Mouse (Mus musculus): ENCODE measurements around the gene Fras1. TPM values are rescaled to one million over a fixed set of nuclear protein-coding genes. Genes with fewer than 3 reads are reported as not detected.

Gene Fras1
- total RNA-seq, 2 experiments from 2014 or later, result 1.8 to 2.5 TPM

GRCm38 (mm10) chr5:96466461-96466860, 92.7 kb downstream of the Fras1 start:
- Histone ChIP-seq H3K4me3 (no peak overlapping the region), H3K27ac (no peak overlapping the region)
- intact Hi-C loops (cut with DNase I), result no loop called here
- DNase-seq, result no peak
- TF ChIP-seq CTCF (IDR thresholded peaks at IDR 0.05), result no peak

DNA sequence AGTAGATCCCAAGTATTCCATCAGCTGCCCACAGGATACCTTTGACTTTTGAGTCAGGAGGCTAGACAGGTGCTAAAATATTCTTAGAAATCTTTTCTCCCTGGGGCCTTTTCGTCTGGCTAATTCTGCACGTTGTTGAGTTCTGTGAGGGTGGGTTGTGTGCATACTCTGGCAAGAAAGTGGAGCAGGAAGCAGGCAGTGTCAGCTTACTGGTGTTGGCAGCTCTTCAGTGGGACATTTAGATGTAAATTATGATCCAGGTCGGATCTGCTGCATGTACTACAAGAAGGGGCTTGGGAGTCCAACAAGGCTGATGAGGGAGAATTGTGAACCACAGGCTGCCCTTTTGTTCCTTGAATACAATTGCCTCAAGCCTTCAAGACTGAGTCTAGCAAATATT, 98.2 kb downstream of the Fras1 start:
- no peak for TF ChIP-seq CTCF (IDR thresholded peaks at IDR 0.05)
- Histone ChIP-seq H3K27ac (no peak overlapping the region), H3K4me3 (no peak overlapping the region)
- DNase-seq, result no peak
- intact Hi-C loops (cut with DNase I), result no loop called here

- H3K27ac ChIP-seq, result no peak overlapping the region
- no peak overlapping the region for H3K4me3 ChIP-seq
- TF ChIP-seq CTCF (IDR thresholded peaks at IDR 0.05), result no peak
- intact Hi-C loops (cut with DNase I), result no loop called here
- DNase-seq, result no peak
These were observed 101.7 kb downstream of the Fras1 start for GRCm38 (mm10) chr5:96475488-96475887.

DNA sequence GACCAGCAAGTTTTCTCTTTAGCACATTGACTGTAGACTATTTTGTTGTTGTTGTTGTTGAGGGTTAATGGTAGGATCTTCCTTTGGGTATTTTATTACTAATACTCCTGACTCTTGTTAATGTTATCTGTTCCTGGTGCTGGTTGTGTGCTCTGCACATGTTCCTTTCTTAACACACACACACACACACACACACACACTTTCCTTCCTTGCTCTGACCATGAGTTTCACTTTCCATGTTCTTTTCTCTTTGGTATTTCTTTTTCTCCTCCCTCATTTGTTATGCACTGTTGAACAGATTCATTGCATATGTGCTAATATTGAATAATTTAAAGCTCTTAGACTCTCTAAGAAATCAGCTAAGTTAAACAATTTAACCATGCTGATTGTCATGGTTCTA, 105.2 kb downstream of the Fras1 start:
- no peak for TF ChIP-seq CTCF (IDR thresholded peaks at IDR 0.05)

GRCm38 (mm10) chr5:96481159-96481558, 107.4 kb downstream of the Fras1 start:
- TF ChIP-seq CTCF (IDR thresholded peaks at IDR 0.05), result no peak
- intact Hi-C loops (cut with DNase I), result no loop called here
- DNase-seq, result no peak
- no peak overlapping the region for H3K27ac ChIP-seq
- H3K4me3 ChIP-seq, result no peak overlapping the region

More for the DNA sequence above, 105.2 kb downstream of the Fras1 start:
- DNase-seq, result no peak
- H3K27ac ChIP-seq, result no peak overlapping the region
- no peak overlapping the region for H3K4me3 ChIP-seq
- intact Hi-C loops (cut with DNase I), result no loop called here

- H3K27ac ChIP-seq, result no peak overlapping the region
- TF ChIP-seq CTCF (IDR thresholded peaks at IDR 0.05), result no peak
- DNase-seq, result no peak
- H3K4me3 ChIP-seq, result no peak overlapping the region
- intact Hi-C loops (cut with DNase I), result no loop called here
These were observed 108.3 kb downstream of the Fras1 start for GRCm38 (mm10) chr5:96482054-96482453.

DNA sequence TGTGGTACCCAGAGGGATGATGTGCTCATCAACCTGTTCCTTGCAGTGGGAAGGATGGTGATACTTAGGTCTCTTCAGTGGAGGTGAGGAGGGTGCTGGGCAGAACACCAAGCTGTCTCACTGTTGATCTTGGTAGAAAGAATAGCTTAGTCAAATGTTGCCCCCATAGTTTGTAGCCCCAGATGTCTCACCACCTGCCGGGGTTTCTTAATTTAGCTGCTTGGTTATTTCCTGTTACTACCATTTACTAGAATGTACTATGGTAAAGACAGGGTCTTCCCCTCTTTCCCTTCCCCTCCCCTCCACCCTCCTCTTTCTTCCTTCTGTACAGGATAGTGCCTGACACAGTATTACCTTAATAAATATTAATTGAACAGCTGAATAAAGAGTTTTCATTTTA, 118.7 kb downstream of the Fras1 start:
- intact Hi-C loops (cut with DNase I), result no loop called here
- no peak overlapping the region for H3K27ac ChIP-seq
- no peak overlapping the region for H3K4me3 ChIP-seq
- no peak for TF ChIP-seq CTCF (IDR thresholded peaks at IDR 0.05)
- DNase-seq, result no peak

DNA sequence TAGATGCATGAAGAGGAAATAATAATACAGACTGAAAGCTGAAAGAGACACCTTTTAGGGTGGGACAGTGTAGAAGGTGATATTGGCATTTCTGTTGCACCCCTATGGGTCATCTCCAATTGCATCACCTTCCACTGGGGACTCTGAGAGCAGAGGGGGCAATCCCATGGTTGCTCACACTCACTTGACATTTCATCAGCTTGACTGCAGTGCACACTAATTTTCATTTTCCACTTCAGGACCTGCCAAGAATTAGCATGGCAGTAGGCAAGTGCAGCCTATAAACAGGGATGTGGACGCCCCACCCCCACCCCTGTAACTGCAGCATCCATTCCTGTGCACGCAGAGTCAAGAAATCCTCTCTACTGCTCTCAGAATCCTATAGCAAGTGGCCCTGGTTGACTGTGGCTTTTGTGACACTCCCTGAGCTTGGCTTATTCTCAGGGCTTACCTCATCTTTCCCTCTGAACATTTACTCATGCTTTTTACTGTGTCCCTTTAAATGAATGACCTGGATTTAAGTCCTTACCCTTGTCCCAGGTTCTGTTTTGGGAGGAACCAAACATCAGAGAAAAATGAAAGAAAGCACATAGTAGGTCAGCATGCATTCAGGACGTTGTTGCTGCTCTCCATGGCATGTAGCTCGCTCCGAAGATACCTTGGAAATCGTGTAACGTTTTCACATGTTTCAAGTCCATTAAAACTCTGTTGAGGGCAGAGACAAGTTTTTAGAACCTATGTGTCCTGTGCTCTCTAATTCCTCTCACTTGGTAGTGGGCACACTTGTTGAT, 120.9 kb downstream of the Fras1 start:
- intact Hi-C loops (cut with DNase I), result no loop called here
- no peak for DNase-seq
- no peak for TF ChIP-seq CTCF (IDR thresholded peaks at IDR 0.05)
- Histone ChIP-seq H3K27ac (no peak overlapping the region), H3K4me3 (no peak overlapping the region)

GRCm38 (mm10) chr5:96498083-96498482, 124.3 kb downstream of the Fras1 start:
- Histone ChIP-seq H3K4me3 (no peak overlapping the region), H3K27ac (no peak overlapping the region)
- no peak for DNase-seq
- TF ChIP-seq CTCF (IDR thresholded peaks at IDR 0.05), result no peak
- intact Hi-C loops (cut with DNase I), result no loop called here

GRCm38 (mm10) chr5:96501783-96502182, 128.0 kb downstream of the Fras1 start:
- no peak overlapping the region for H3K4me3 ChIP-seq
- DNase-seq, result no peak
- TF ChIP-seq CTCF (IDR thresholded peaks at IDR 0.05), result no peak
- intact Hi-C loops (cut with DNase I), result no loop called here
- H3K27ac ChIP-seq, result no peak overlapping the region

- intact Hi-C loops (cut with DNase I), result no loop called here
- TF ChIP-seq CTCF (IDR thresholded peaks at IDR 0.05), result no peak
- no peak overlapping the region for H3K27ac ChIP-seq
- H3K4me3 ChIP-seq, result no peak overlapping the region
- no peak for DNase-seq
These were observed 128.6 kb downstream of the Fras1 start for GRCm38 (mm10) chr5:96502400-96502799.

DNA sequence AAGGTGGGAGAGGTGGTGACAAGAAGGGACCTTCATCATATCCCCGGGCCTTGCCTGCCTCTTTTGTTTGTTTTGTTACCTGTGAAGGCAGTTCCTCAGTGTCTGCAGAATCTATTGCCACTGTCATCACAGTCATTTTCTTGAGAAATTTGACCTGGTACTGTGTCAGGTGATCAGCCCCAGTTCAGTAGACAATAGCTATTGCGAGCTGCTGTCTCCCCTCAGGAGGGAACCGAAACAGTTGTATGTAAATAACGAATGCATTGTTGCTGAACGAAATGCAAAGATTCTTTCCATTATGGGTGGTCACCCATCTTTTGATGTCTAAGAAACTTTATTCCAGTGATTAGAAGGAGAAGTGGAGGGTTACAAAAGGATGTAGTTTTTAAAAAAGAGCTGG, 137.2 kb downstream of the Fras1 start:
- TF ChIP-seq CTCF (IDR thresholded peaks at IDR 0.05), result no peak
- H3K4me3 ChIP-seq, result no peak overlapping the region
- no peak overlapping the region for H3K27ac ChIP-seq
- DNase-seq, result no peak
- intact Hi-C loops (cut with DNase I), result no loop called here

GRCm38 (mm10) chr5:96513327-96513726, 139.6 kb downstream of the Fras1 start:
- intact Hi-C loops (cut with DNase I), result no loop called here
- no peak for TF ChIP-seq CTCF (IDR thresholded peaks at IDR 0.05)
- no peak overlapping the region for H3K4me3 ChIP-seq
- H3K27ac ChIP-seq, result no peak overlapping the region
- no peak for DNase-seq

DNA sequence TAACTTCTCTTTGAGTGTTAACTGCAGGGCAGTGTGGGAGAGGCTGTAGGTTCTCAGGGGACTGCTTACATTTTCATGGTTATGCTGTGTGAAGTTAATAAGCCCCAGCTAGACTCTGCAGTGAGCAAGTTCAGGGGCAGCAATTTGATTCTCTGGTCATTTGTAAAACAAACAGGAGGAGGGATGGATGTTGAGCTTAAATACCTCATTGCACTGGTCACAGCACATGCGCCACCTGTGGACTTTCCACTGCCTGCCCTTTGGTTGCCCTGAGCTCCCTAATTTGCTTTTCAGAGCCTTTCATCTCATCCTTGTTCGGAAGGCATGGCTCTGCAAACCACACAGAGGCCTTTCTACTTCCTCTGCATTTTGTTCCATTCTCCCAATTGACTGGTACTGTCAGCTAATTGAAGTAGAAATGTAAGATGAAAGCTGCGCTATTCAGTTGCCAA, 142.1 kb downstream of the Fras1 start:
- intact Hi-C loops (cut with DNase I), result no loop called here

More for the DNA sequence above, 142.1 kb downstream of the Fras1 start:
- DNase-seq, result no peak
- H3K4me3 ChIP-seq, result no peak overlapping the region
- no peak for TF ChIP-seq CTCF (IDR thresholded peaks at IDR 0.05)
- no peak overlapping the region for H3K27ac ChIP-seq
